Mouse (Mus musculus): ENCODE results near the gene Mki67.

GRCm38 (mm10) chr7:135712534-135712933 is 3.6 kb downstream of the Mki67 start:
- TF ChIP-seq POLR2A (IDR thresholded peaks at IDR 0.05; ENCODE audit: insufficient read depth, low read depth, low read length): no peak
- TF ChIP-seq CTCF (IDR thresholded peaks at IDR 0.05; ENCODE audit: insufficient read depth, low read depth, low read length): no peak
